Mouse (Mus musculus) midbrain, postnatal 0 days (tissue): ENCODE results near the gene Skint3. TPM values are rescaled to one million over a fixed set of nuclear protein-coding genes. Genes with fewer than 3 reads are reported as not detected.

Experiments
- ATAC-seq: fragments of 200-750 bp; cut with Nextera tagmentation; 2 replicates; pipeline ENCODE4 v1.8.0; 2017; ENCODE audit warnings: moderate number of reproducible peaks, mild to moderate bottlenecking, moderate TSS enrichment, moderate library complexity; ENCODE audit not compliant: low FRiP score
- DNase-seq: peaks from one replicate; pipeline ENCODE4 v3.0.0-alpha.2; 2015; ENCODE audit warnings: low spot score
- H3K27ac ChIP-seq: fragments of 300-500 bp; sonication (generic); 2 replicates; pipeline ENCODE4 v1.5.1; 2014; ENCODE audit warnings: low read depth, mild to moderate bottlenecking, low read length, mixed read lengths
- H3K27me3 ChIP-seq: fragments of 300-500 bp; sonication (generic); 2 replicates; pipeline ENCODE4 v1.6.1; 2014; ENCODE audit warnings: low read length, control low read depth, mixed read lengths; ENCODE audit not compliant: insufficient read depth
- H3K36me3 ChIP-seq: fragments of 300-500 bp; sonication (generic); 2 replicates; pipeline ENCODE4 v1.6.1; 2014; ENCODE audit warnings: low read length, control low read depth, mixed read lengths; ENCODE audit not compliant: insufficient read depth
- H3K4me1 ChIP-seq: fragments of 300-500 bp; sonication (generic); 2 replicates; pipeline ENCODE4 v1.6.1; 2014; ENCODE audit warnings: mild to moderate bottlenecking, control low read depth, antibody characterized with exemption, low read length, mixed read lengths; ENCODE audit not compliant: insufficient read depth
- H3K4me2 ChIP-seq: fragments of 300-500 bp; sonication (generic); 2 replicates; pipeline ENCODE4 v1.6.1; 2014; ENCODE audit warnings: low read depth, mild to moderate bottlenecking, low read length, mixed read lengths; ENCODE audit not compliant: poor library complexity, severe bottlenecking
- H3K4me3 ChIP-seq: fragments of 300-500 bp; sonication (generic); 2 replicates; pipeline ENCODE4 v1.5.1; 2014; ENCODE audit warnings: low read depth, mild to moderate bottlenecking, low read length, moderate library complexity
- H3K9ac ChIP-seq: fragments of 300-500 bp; sonication (generic); replicated peaks from 2 replicates; pipeline ENCODE4 v1.6.1; 2014; ENCODE audit warnings: mild to moderate bottlenecking, low read length, moderate library complexity, mixed read lengths; ENCODE audit not compliant: poor library complexity, severe bottlenecking
- H3K9me3 ChIP-seq: fragments of 300-500 bp; sonication (generic); 2 replicates; pipeline ENCODE4 v1.6.1; 2016; ENCODE audit warnings: low read length, control low read depth
- CTCF ChIP-seq: IDR thresholded peaks from 2 replicates; pipeline ENCODE4 v1.5.1; 2016; ENCODE audit warnings: antibody characterized with exemption, mild to moderate bottlenecking
- WGBS: fragments of 180-500 bp; shearing (Covaris S2); extraction: QIAGEN DNeasy Blood & Tissue Kit; methylation state at CpG from one replicate; pipeline ENCODE4 v1.1.7; 2014; 5-methylcytosine and 5-hydroxymethylcytosine counted together
- polyA plus RNA-seq: library from polyadenylated mRNA; unstranded; fragments of >200 nt; fragmentation: Nextera tagmentation; extraction: Ambion mirVana; gene quantifications from 2 replicates; pipeline ENCODE4 v1.2.1, GENCODE M21; 2015
- total RNA-seq: library from RNA; depleted of rRNA; stranded (reverse); fragments of >200 nt; gene quantifications from 2 replicates; pipeline ENCODE4 v1.2.3, GENCODE M21; 2014; rRNA removed

Skint3 gene
- total RNA-seq (not detected in 2 replicates), polyA plus RNA-seq (not detected in 2 replicates)

DNA sequence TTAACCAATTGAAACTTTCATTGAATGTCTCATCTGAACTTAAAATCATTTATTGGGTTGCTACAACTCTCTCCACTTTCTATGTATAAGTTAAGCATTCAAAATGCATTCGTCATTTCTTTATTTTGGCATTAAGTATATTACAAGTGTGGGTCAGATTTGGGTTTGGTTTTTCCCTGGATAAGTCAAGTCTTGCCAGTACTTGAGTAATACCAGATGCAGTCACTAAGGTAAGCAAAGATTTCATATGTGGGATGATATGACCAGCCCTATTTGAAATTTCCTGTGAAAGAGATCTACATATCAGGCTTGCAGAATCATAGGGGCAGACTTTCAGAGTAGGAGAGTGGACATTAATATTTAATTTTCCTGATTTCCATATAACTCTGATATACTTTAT, at the start of gene Skint3:
Skint3 (plus strand) TSS at position 301 of the 400 bp plus-strand sequence.
- Histone ChIP-seq H3K27me3 (no peaks in the 10 kb centered on the region), H3K9me3 (no peaks in the 10 kb centered on the region), H3K9ac (no peak within 1 kb of the TSS), H3K27ac (no peak within 1 kb of the TSS), H3K36me3 (no peaks in the 10 kb centered on the region), H3K4me1 (no peaks in the 10 kb centered on the region), H3K4me2 (no peak within 1 kb of the TSS), H3K4me3 (no peak within 1 kb of the TSS)
- DNase-seq (no peak), ATAC-seq (no peak)
- WGBS, result 87% methylated on average over 1 of the region's 1 CpGs
- TF ChIP-seq CTCF, result no peak

DNA sequence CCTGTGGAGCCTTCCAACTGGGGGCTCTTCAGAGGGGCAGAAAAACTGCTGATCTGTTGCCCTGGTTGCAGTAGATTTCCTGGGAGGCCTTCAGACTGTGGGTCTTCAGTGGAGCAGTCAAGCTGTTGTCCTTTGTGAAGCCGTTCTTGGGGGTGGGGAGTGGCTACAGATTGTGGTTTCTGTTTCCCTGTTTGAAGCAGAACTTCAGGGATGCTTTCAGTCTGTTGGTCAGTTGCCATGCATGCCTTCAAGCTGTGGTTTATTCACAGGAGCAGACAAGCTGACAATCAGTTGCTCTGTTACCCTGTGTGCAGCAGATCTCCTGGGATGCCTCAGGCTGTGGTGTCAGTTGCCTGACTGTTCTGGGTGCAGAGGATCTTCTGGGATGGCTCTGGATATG, 11.4 kb downstream of the Skint3 start:
- ATAC-seq (no peak), DNase-seq (no peak)
- H3K4me1 ChIP-seq, result no peaks in the 10 kb centered on the region
- H3K4me2 ChIP-seq, result no peak overlapping the region
- H3K4me3 ChIP-seq, result no peak overlapping the region
- no peaks in the 10 kb centered on the region for H3K27me3 ChIP-seq
- no peak overlapping the region for H3K27ac ChIP-seq
- no peak for TF ChIP-seq CTCF
- H3K9me3 ChIP-seq, result peaks cover 14% of the 10 kb centered on the region
- no peaks in the 10 kb centered on the region for H3K36me3 ChIP-seq
- H3K9ac ChIP-seq, result no peak overlapping the region
- WGBS, result 60% methylated on average over 1 of the region's 1 CpGs

GRCm38 (mm10) chr4:112243951-112244350, 11.9 kb downstream of the Skint3 start:
- DNase-seq (no peak), ATAC-seq (no peak)
- Histone ChIP-seq H3K27me3 (no peaks in the 10 kb centered on the region), H3K27ac (no peak overlapping the region), H3K4me3 (no peak overlapping the region), H3K36me3 (no peaks in the 10 kb centered on the region), H3K4me1 (no peaks in the 10 kb centered on the region), H3K9ac (no peak overlapping the region), H3K4me2 (no peak overlapping the region), H3K9me3 (peaks cover 18% of the 10 kb centered on the region)
- WGBS, result 91% methylated on average over 3 of the region's 3 CpGs
- TF ChIP-seq CTCF, result no peak

- H3K9ac ChIP-seq, result no peak overlapping the region
- no peaks in the 10 kb centered on the region for H3K4me1 ChIP-seq
- ATAC-seq, result no peak
- no peaks in the 10 kb centered on the region for H3K9me3 ChIP-seq
- H3K4me2 ChIP-seq, result no peak overlapping the region
- H3K27ac ChIP-seq, result no peak overlapping the region
- TF ChIP-seq CTCF, result no peak
- H3K4me3 ChIP-seq, result no peak overlapping the region
- WGBS, result 75% methylated on average over 5 of the region's 5 CpGs
- no peaks in the 10 kb centered on the region for H3K36me3 ChIP-seq
- no peaks in the 10 kb centered on the region for H3K27me3 ChIP-seq
- DNase-seq, result no peak
Observed at GRCm38 (mm10) chr4:112256022-112256421, 24.0 kb downstream of the Skint3 start.

DNA sequence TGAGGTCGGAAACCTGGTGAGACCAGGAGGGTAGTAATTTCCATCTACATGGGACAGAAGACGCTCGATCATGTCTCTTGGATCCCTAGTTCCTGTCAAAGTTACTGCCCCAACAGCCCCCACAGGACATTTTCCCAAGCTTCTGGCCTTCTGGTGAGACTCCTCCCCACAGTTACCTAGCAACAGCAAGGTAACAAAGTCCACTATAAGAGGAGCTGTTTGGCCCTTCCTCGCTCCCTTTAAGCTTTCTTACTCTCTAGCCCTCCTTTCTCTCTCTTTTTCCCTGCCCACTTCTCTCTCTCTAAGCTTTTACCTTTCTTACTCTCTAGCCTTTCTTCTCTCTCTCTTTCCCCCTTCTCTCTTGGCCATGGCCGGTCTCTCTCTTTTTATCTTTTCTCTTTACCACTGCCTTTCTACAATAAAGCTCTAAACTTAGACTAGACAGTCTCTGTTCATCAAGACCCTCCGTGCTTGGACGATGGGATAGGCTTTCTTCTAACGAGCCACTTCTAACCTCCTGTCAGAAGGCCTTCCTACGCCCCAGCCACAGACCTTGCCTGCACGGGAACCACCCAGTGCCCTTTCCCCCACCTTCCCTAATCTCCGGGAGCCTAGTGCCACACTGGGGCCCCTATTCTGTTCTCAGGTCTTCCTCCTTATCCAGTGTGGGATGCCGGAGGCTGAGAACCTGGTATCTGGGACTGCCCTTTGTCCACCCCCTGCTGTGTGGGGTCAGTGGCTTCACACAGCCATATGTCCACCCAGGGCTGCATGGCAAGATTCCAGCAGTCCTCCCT, 55.3 kb downstream of the Skint3 start:
- DNase-seq (no peak), ATAC-seq (no peak)
- TF ChIP-seq CTCF, result no peak
- Histone ChIP-seq H3K27ac (no peak overlapping the region), H3K4me3 (no peak overlapping the region), H3K9me3 (peaks cover 16% of the 10 kb centered on the region; the same call in 1 of the 2 replicates), H3K4me1 (no peaks in the 10 kb centered on the region), H3K36me3 (no peaks in the 10 kb centered on the region), H3K9ac (no peak overlapping the region), H3K4me2 (no peak overlapping the region), H3K27me3 (no peaks in the 10 kb centered on the region)
- WGBS, result 81% methylated on average over 12 of the region's 12 CpGs

GRCm38 (mm10) chr4:112288396-112288795, 56.4 kb downstream of the Skint3 start:
- no peaks in the 10 kb centered on the region for H3K36me3 ChIP-seq
- TF ChIP-seq CTCF, result no peak
- H3K9me3 ChIP-seq, result peaks cover 12% of the 10 kb centered on the region; the same call in 1 of the 2 replicates
- DNase-seq (no peak), ATAC-seq (no peak)
- no peaks in the 10 kb centered on the region for H3K27me3 ChIP-seq
- H3K9ac ChIP-seq, result no peak overlapping the region
- 82% methylated on average over 4 of the region's 4 CpGs for WGBS
- no peaks in the 10 kb centered on the region for H3K4me1 ChIP-seq
- H3K27ac ChIP-seq, result no peak overlapping the region
- no peak overlapping the region for H3K4me2 ChIP-seq
- no peak overlapping the region for H3K4me3 ChIP-seq
